Mouse (Mus musculus): ENCODE measurements at regions not wholly inside any gene's neighbourhood (a gene's known extent, or its start where the extent isn't known, plus 50 kb on each side); places are given as distances from the start of the nearest gene placed in this dataset.

DNA sequence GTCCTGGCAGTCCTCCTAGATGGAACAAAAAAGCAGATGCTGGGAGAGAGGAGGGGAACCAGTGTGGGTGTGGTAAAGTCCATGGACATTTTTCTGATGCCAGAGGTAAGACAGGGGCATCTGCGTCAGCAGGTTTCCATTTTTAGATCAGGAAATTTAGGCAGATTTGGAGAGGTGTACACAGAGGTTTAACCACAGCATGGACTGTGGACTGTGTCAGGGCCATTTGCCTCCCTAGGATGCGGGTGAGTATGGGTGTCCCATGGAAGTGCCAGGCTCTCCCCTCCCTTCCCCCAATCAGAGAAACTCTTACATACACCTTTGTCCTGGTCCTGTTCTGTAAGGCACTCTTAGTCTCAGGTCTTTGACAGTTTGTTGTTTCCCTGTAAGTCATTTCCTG is 443.5 kb upstream of the Slc30a5 start:
- no peak for TF ChIP-seq GATA4 (IDR thresholded peaks at IDR 0.05; ENCODE audit: insufficient replicate concordance, low read length)

DNA sequence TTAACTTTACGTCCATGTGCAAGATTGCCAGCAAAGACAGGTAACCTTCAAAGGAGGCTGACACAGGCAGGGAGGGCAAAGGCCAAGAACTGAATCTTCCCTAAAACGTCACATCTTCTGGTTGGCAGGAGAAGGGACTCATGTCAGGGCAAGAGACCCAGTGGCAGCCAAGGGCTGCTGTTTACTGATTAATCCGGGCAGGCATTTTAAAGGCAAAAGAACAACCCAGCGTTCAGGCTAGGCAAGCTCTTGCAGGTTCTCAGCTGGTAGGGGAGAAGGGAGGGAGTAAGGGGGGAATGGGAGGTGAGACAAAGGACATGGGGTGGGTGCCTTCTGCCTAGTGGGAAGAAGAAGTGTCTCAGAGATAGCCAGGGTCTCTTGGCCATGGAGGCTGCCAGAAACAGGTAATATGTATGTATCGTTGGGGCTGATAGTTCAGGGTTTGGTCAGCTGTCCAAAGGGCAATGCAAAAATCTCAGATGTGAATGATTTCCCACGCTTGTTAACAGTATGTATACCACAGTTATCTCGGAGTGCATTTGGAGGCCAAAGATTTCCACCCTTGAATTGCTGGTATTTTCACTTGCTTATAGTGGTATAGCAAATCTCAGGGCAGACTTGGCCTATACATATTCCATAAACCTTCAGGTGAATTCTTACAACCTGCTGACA is 441.4 kb upstream of the Slc30a5 start:
- no peak for TF ChIP-seq GATA4 (IDR thresholded peaks at IDR 0.05; ENCODE audit: insufficient replicate concordance, low read length)

DNA sequence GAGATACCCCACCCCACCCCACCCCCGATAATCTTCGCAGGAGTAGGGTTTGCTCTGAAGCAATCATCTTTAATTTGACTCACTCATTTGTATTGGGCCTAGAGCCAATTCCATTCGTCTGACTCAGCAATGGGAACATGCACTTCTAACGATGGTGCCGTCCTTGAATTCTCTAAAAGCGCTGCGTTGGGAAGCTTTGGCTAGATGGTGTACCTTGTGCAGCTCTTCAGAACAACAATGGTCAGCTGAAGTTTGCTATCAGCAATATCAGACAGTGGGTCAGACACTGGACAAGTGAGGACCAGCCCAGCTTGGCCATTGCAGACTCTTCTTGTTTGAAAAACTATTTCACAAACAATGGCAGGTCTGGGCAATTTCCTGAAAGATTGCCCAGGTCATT is 440.1 kb upstream of the Slc30a5 start:
- no peak for TF ChIP-seq GATA4 (IDR thresholded peaks at IDR 0.05; ENCODE audit: insufficient replicate concordance, low read length)

DNA sequence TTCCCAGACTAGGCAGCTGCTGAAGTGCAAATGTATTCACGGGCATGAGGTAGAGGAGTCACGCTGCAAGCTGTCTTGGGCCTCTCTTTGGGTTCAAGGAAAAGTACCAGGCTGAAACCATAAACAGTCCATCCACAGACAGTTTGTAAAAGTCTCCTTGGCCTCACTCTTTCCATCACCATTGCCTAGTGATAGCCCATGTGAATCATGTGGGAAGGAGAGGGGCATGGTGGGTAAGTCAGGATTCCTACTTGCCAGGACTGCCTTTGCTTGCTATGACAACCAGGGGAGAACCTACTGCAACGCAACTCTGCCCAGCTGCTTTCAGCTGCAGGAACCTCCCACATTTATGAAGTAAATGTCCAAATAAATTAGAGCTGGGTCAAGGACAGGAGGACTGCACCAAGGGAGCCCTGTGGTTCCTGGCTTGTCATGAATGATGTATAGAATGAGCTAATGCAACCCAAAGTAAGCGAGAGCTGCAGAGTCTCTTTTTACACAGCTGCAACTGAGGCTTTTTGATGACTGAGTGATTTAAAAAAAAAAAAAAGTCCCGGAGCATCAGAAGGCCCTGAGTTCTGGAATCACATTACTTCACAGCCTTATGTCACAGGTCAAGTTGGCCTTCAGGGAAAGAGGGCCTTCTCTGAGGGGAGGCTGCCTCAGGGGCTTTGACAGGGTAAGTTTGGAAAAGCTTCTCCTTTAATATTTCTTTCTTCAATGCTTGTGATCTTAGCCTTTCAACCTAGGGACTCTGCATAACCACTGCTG is 420.7 kb upstream of the Slc30a5 start:
- no peak for TF ChIP-seq GATA4 (IDR thresholded peaks at IDR 0.05; ENCODE audit: insufficient replicate concordance, low read length)

- no peak for TF ChIP-seq GATA4 (IDR thresholded peaks at IDR 0.05; ENCODE audit: insufficient replicate concordance, low read length)
Observed at GRCm38 (mm10) chr13:101249369-101249768, 416.1 kb upstream of the Slc30a5 start.

- TF ChIP-seq GATA4 (IDR thresholded peaks at IDR 0.05; ENCODE audit: insufficient replicate concordance, low read length) = no peak
Observed at GRCm38 (mm10) chr13:101244326-101244725, 411.1 kb upstream of the Slc30a5 start.

DNA sequence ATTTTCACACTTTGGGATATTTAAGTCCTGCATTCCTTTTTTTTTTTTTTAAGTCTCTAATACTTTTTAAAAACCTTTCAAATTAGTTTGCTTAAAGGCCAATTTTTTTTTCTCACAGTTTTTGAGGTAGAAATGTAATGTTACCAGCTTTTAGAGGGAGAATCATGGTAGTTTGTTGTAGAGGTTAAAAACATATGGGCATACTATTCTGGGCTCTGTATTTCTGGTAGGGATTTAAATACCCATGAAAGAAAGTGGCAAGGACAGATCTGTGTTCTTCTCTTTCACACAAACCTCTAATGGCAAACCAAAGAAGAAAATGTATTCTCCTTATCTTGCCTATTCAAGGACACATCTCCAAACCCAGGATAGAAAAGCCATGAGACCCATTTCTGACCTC is 405.6 kb upstream of the Slc30a5 start:
- TF ChIP-seq GATA4 (IDR thresholded peaks at IDR 0.05; ENCODE audit: insufficient replicate concordance, low read length) = no peak

- no peak for TF ChIP-seq GATA4 (IDR thresholded peaks at IDR 0.05; ENCODE audit: insufficient replicate concordance, low read length)
Observed at GRCm38 (mm10) chr13:101237035-101237434, 403.8 kb upstream of the Slc30a5 start.

- no peak for TF ChIP-seq GATA4 (IDR thresholded peaks at IDR 0.05; ENCODE audit: insufficient replicate concordance, low read length)
Observed at GRCm38 (mm10) chr13:101235846-101236245, 402.6 kb upstream of the Slc30a5 start.

DNA sequence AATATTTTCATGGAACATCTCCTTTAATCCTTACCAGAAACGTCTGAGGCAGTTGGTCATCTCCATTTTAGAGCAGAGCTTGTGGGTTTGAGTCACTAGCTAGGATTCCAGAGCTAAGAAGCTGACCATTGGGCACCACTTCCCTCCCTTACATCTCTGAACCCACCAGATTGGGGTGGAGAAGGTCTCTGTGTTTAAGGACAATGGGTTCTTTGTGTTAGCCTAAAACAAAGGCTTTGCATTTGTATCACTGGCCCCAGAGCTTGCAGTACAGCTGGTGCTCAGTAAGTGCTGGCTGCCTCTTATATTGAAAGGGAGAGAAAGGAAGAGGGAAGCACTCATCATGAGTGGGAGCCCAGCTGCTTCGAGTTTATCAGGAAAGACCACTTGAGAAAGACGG is 401.9 kb upstream of the Slc30a5 start:
- no peak for TF ChIP-seq GATA4 (IDR thresholded peaks at IDR 0.05; ENCODE audit: insufficient replicate concordance, low read length)

GRCm38 (mm10) chr13:101234550-101234949 is 401.3 kb upstream of the Slc30a5 start:
- no peak for TF ChIP-seq GATA4 (IDR thresholded peaks at IDR 0.05; ENCODE audit: insufficient replicate concordance, low read length)

DNA sequence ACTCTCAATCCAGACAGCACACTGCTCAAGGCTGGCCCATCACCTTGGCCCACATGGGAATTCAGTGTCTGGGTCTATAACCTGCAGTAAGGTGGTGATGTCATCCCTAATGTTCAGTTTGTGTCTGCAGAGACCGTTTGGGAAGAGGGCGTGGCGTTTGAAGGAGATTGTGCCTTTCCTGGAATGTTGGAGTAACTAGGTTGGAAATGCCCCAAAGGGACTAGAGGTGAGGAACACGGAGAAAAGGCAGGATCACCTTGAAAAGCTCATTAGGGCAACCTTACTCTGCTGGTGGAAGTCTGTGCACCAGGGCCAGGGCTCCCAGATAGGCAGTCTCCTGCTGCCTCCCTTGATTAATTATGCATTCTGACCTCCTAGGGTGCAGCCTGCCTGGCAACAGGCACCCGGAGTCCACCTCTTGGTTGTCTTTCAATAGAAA is 400.6 kb upstream of the Slc30a5 start:
- TF ChIP-seq GATA4 (IDR thresholded peaks at IDR 0.05; ENCODE audit: insufficient replicate concordance, low read length) = no peak

DNA sequence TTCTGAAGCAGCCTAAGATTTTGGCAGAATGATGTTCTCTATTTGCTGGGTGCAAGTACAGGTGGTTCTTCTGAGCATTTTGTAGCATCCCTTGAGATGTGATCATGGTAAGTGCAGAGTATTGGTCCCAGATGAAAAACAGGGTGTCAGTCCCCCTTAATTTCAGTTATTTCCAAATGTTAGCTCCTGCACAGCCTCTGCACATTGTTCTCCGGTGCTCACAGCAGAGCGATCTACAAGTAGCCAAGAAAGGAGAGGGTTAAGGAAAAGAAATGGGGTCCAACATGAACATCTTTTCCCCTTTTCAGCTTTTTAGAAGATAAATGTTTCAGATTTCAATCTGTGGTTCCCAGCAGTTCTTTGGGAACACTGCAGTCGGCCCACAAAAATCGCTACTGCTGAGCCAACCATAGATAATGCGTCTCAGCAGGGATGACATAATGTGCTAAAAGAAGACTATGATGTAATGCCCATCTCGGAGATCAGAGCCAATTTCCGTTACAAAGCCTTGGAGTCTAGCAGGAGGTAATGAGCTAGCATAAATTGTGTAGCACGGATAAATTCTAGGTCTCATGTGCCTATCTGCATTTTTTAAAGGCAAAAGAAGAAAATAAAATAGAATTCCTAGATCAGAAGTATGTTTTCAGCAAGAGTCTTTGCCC is 400.1 kb upstream of the Slc30a5 start:
- no peak for TF ChIP-seq GATA4 (IDR thresholded peaks at IDR 0.05; ENCODE audit: insufficient replicate concordance, low read length)

DNA sequence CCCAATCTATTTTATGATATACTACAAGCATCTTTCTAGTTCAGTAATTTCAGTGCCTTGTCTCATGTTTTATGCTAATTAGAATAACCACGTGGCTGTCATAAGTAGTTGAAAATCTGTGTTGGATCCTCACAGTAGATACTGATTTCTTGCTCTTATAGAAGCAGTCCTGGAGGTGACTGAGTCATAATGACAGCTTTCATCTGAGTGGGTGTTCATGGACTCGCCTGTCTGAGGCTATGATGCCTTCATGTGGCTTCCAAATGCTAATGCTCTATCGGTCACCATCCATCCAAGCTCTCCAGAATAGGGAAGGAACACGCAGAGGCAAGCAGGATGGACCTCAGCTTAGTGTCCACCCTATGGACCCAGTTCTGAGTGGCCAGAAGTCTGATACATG is 396.6 kb upstream of the Slc30a5 start:
- TF ChIP-seq GATA4 (IDR thresholded peaks at IDR 0.05; ENCODE audit: insufficient replicate concordance, low read length) = no peak

- TF ChIP-seq GATA4 (IDR thresholded peaks at IDR 0.05; ENCODE audit: insufficient replicate concordance, low read length) = no peak
Observed at GRCm38 (mm10) chr13:101225366-101225765, 392.1 kb upstream of the Slc30a5 start.
